Mouse (Mus musculus): ENCODE measurements around the gene Lingo2.

GRCm38 (mm10) chr4:35884946-35885460 lies 1066.5 kb downstream of the Lingo2 start:
- TF ChIP-seq GATA1 (IDR thresholded peaks at IDR 0.05; ENCODE audit: low read length): no peak
- no peak for TF ChIP-seq TAL1 (IDR thresholded peaks at IDR 0.05; ENCODE audit: low read length)
